Mouse (Mus musculus) embryonic facial prominence, embryonic 11.5 days (tissue): ENCODE data around the gene Pcsk5. TPM values are rescaled to one million over a fixed set of nuclear protein-coding genes. Genes with fewer than 3 reads are reported as not detected.

ENCODE experiments used
- ATAC-seq: fragments of 200-750 bp; cut with Nextera tagmentation; replicated peaks from 2 replicates; pipeline ENCODE4 v1.8.0; 2017; ENCODE audit warnings: low read depth; ENCODE audit not compliant: insufficient number of reproducible peaks, low FRiP score, low TSS enrichment
- DNase-seq: peaks from one replicate; pipeline ENCODE4 v3.0.0-alpha.2; 2015; ENCODE audit warnings: low spot score
- H3K27ac ChIP-seq: fragments of 300-500 bp; sonication (generic); replicated peaks from 2 replicates; pipeline ENCODE4 v1.5.1; 2014; ENCODE audit warnings: mild to moderate bottlenecking, low read depth, low read length, control low read depth
- H3K27me3 ChIP-seq: fragments of 300-500 bp; sonication (generic); 2 replicates; pipeline ENCODE4 v1.6.1; 2014; ENCODE audit warnings: mild to moderate bottlenecking, low read length, moderate library complexity, mixed read lengths; ENCODE audit not compliant: control insufficient read depth, insufficient read depth
- H3K36me3 ChIP-seq: fragments of 300-500 bp; sonication (generic); replicated peaks from 2 replicates; pipeline ENCODE4 v1.6.1; 2014; ENCODE audit warnings: low read depth, mild to moderate bottlenecking, low read length, moderate library complexity, mixed read lengths; ENCODE audit not compliant: control insufficient read depth, insufficient read depth
- H3K4me1 ChIP-seq: fragments of 300-500 bp; sonication (generic); 2 replicates; pipeline ENCODE4 v1.6.1; 2014; ENCODE audit warnings: low read length, mixed read lengths; ENCODE audit not compliant: control insufficient read depth, insufficient read depth
- H3K4me2 ChIP-seq: fragments of 300-500 bp; sonication (generic); 2 replicates; pipeline ENCODE4 v1.6.1; 2014; ENCODE audit warnings: low read depth, mild to moderate bottlenecking, control low read depth, low read length, moderate library complexity
- H3K4me3 ChIP-seq: fragments of 300-500 bp; sonication (generic); 2 replicates; pipeline ENCODE4 v1.5.1; 2014; ENCODE audit warnings: low read depth, low read length, control low read depth
- H3K9ac ChIP-seq: fragments of 300-500 bp; sonication (generic); replicated peaks from 2 replicates; pipeline ENCODE4 v1.6.1; 2014; ENCODE audit warnings: mild to moderate bottlenecking, control low read depth, low read length
- H3K9me3 ChIP-seq: fragments of 300-500 bp; sonication (generic); replicated peaks from 2 replicates; pipeline ENCODE4 v1.6.1; 2016; ENCODE audit warnings: mild to moderate bottlenecking, low read length, inconsistent platforms, mixed read lengths; ENCODE audit not compliant: control insufficient read depth
- WGBS: fragments of 180-500 bp; shearing (Covaris S2); extraction: QIAGEN DNeasy Blood & Tissue Kit; methylation state at CpG from one replicate; pipeline ENCODE4 v1.1.7; 2014; 5-methylcytosine and 5-hydroxymethylcytosine counted together
- polyA plus RNA-seq: library from polyadenylated mRNA; unstranded; fragments of >200 nt; fragmentation: Nextera tagmentation; extraction: Ambion mirVana; gene quantifications from 2 replicates; pipeline ENCODE4 v1.2.1, GENCODE M21; 2014

Gene Pcsk5
- polyA plus RNA-seq, 1 experiment from 2014 or later, result 17.0 TPM

DNA sequence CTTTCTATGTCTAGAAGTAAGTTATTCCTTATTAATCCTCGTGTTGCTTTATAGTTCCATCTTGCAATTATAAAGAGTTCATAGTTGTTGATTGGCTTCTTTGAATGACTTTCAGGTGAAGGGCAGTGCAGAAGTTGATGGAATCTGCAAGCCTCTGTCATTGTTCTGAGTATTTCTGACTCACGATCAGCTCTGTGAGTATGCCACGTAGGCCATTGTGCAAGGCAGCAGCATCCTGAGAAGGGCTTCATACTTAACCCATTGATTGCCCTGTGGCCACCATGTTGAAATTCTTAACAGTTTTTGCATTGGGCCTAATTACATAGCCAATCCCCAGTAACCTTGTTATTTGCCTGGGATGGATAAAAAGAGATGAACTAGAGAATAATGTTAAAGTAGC, 428.1 kb downstream of the Pcsk5 start:
- Histone ChIP-seq H3K27ac (no peak overlapping the region), H3K4me2 (no peak overlapping the region), H3K4me3 (no peak overlapping the region), H3K9me3 (no peaks in the 10 kb centered on the region), H3K36me3 (no peaks in the 10 kb centered on the region), H3K27me3 (no peaks in the 10 kb centered on the region), H3K4me1 (no peaks in the 10 kb centered on the region), H3K9ac (no peak overlapping the region)
- DNase-seq (no peak), ATAC-seq (no peak)
- WGBS, result 68% methylated on average over 3 of the region's 3 CpGs

- Histone ChIP-seq H3K9ac (no peak overlapping the region), H3K4me1 (no peaks in the 10 kb centered on the region), H3K4me3 (no peak overlapping the region), H3K27me3 (no peaks in the 10 kb centered on the region), H3K36me3 (no peaks in the 10 kb centered on the region), H3K27ac (no peak overlapping the region), H3K9me3 (no peaks in the 10 kb centered on the region), H3K4me2 (no peak overlapping the region)
- ATAC-seq (no peak), DNase-seq (no peak)
Measured at GRCm38 (mm10) chr19:17408591-17408990, 428.8 kb downstream of the Pcsk5 start.

DNA sequence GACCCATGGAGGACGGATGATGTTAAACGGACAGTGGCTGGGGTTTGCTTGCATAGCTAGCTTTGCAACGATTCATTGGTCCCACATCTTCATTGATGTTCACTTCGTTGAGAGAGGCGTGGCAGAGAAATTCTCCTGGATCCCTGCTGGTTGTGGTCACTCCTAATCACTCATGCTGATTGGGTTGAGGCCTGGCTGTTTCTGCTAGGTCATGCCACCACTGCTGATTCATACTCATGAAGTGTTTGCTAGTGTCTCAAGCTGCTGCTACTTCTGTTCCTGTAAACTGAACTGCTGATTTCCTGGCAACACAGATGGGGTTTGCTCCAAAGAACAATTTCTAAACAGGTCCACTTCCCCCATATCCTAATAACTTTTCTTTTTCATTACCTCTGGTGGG, 430.6 kb downstream of the Pcsk5 start:
- H3K4me3 ChIP-seq, result no peak overlapping the region
- no peaks in the 10 kb centered on the region for H3K27me3 ChIP-seq
- H3K4me2 ChIP-seq, result no peak overlapping the region
- ATAC-seq (no peak), DNase-seq (no peak)
- H3K9me3 ChIP-seq, result no peaks in the 10 kb centered on the region
- H3K36me3 ChIP-seq, result no peaks in the 10 kb centered on the region
- no peak overlapping the region for H3K27ac ChIP-seq
- no peak overlapping the region for H3K9ac ChIP-seq
- no peaks in the 10 kb centered on the region for H3K4me1 ChIP-seq
- WGBS, result 86% methylated on average over 5 of the region's 5 CpGs

- Histone ChIP-seq H3K27me3 (no peaks in the 10 kb centered on the region), H3K4me2 (no peak overlapping the region), H3K9ac (no peak overlapping the region), H3K4me3 (no peak overlapping the region), H3K9me3 (no peaks in the 10 kb centered on the region), H3K36me3 (no peaks in the 10 kb centered on the region; the same call in 1 of the 2 replicates), H3K27ac (no peak overlapping the region), H3K4me1 (no peaks in the 10 kb centered on the region)
- ATAC-seq (no peak), DNase-seq (no peak)
- 89% methylated on average over 4 of the region's 4 CpGs for WGBS
Measured at GRCm38 (mm10) chr19:17403175-17403574, 434.3 kb downstream of the Pcsk5 start.

DNA sequence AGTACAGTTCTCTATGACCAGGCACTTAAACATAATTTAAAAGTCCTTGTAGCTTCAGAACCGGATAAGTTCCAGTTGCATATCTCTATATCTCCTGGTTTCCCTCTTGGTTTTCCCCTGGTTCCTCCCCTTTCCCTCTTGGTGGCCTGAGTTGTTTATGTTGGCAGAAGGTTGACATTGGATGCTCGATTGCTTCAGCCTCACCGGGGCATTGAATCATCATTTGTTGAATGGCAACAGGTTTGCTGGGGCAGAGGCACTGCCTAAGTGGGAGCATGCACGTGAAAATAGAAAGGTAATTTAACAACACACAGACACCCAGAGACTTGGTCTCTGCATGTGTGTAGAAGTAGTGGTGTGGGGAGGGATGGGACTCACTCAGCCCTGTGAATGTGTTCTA, 436.9 kb downstream of the Pcsk5 start:
- no peaks in the 10 kb centered on the region for H3K4me1 ChIP-seq
- no peaks in the 10 kb centered on the region for H3K9me3 ChIP-seq
- ATAC-seq (no peak), DNase-seq (no peak)
- no peak overlapping the region for H3K4me2 ChIP-seq
- H3K9ac ChIP-seq, result no peak overlapping the region
- H3K36me3 ChIP-seq, result no peaks in the 10 kb centered on the region; the same call in 1 of the 2 replicates
- WGBS, result 90% methylated on average over 4 of the region's 4 CpGs
- H3K4me3 ChIP-seq, result no peak overlapping the region
- H3K27me3 ChIP-seq, result no peaks in the 10 kb centered on the region
- H3K27ac ChIP-seq, result no peak overlapping the region

DNA sequence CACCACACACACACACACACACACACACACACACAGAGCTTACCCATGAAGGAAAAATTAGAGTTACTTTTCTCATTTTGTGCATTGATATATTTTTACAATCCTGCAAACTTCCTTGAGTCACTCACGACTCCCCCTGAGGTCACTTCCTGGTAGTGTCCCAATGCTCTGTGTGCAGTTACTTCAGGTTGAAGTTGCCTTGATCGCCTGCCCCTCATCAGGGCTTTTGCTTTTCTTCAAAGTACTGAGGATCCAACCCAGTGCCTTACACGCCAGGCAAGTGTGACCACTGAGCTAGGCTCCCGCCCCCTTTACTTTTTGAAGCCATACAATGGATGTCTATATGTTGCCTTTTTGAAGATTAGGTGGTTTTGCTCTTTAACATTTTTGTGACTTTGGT, 437.5 kb downstream of the Pcsk5 start:
- ATAC-seq (no peak), DNase-seq (no peak)
- Histone ChIP-seq H3K9ac (no peak overlapping the region), H3K4me1 (no peaks in the 10 kb centered on the region), H3K4me3 (no peak overlapping the region), H3K27ac (no peak overlapping the region), H3K4me2 (no peak overlapping the region), H3K27me3 (no peaks in the 10 kb centered on the region), H3K36me3 (no peaks in the 10 kb centered on the region; the same call in 1 of the 2 replicates), H3K9me3 (no peaks in the 10 kb centered on the region)
- WGBS, result 86% methylated on average over 4 of the region's 4 CpGs

GRCm38 (mm10) chr19:17397922-17398321, 439.5 kb downstream of the Pcsk5 start:
- Histone ChIP-seq H3K36me3 (no peaks in the 10 kb centered on the region; the same call in 1 of the 2 replicates), H3K9me3 (no peaks in the 10 kb centered on the region), H3K4me3 (no peak overlapping the region), H3K9ac (no peak overlapping the region), H3K27me3 (no peaks in the 10 kb centered on the region), H3K4me2 (no peak overlapping the region), H3K27ac (no peak overlapping the region), H3K4me1 (no peaks in the 10 kb centered on the region)
- ATAC-seq (no peak), DNase-seq (no peak)
- 80% methylated on average over 5 of the region's 5 CpGs for whole genome bisulfite sequencing

- Histone ChIP-seq H3K27me3 (no peaks in the 10 kb centered on the region), H3K9ac (no peak overlapping the region), H3K4me3 (no peak overlapping the region), H3K36me3 (no peaks in the 10 kb centered on the region; the same call in 1 of the 2 replicates), H3K27ac (no peak overlapping the region), H3K9me3 (no peaks in the 10 kb centered on the region), H3K4me1 (no peaks in the 10 kb centered on the region), H3K4me2 (no peak overlapping the region)
- DNase-seq (no peak), ATAC-seq (no peak)
- 85% methylated on average over 4 of the region's 4 CpGs for whole genome bisulfite sequencing
Measured at GRCm38 (mm10) chr19:17396802-17397201, 440.6 kb downstream of the Pcsk5 start.
